In genomic region chr8:108387160-108387912, GRCm38 (mm10) we compare ENCODE assay signal across 8 mouse cellular contexts.
DNase-seq lines count a peak whose midpoint lies in the region; ATAC-seq lines count a peak whose summit lies in the region.

No protein-coding gene starts in this region.

- no peaks in the 10 kb centered on the region for H3K27me3 ChIP-seq in embryonic facial prominence, embryonic 11.5 days (ENCODE audit: control insufficient read depth, insufficient read depth, low read length)
- H3K27me3 ChIP-seq in heart, embryonic 12.5 days (replicated peaks): no peaks in the 10 kb centered on the region

- no peak overlapping the region for H3K4me3 ChIP-seq in embryonic facial prominence, embryonic 11.5 days (ENCODE audit: low read depth, low read length)
- H3K4me3 ChIP-seq in heart, embryonic 12.5 days: no peak overlapping the region

- H3K4me2 ChIP-seq in embryonic facial prominence, embryonic 11.5 days (ENCODE audit: low read depth, low read length): no peak overlapping the region
- peak overlapping the region; percentile 21 for H3K4me2 ChIP-seq in heart, embryonic 12.5 days

- 30% methylated on average over 22 of the region's 22 CpGs for WGBS in embryonic facial prominence, embryonic 11.5 days
- 45% methylated on average over 22 of the region's 22 CpGs for WGBS in heart, embryonic 12.5 days

- no peaks in the 10 kb centered on the region for H3K9me3 ChIP-seq in embryonic facial prominence, embryonic 11.5 days (replicated peaks; ENCODE audit: control insufficient read depth, low read length)
- no peaks in the 10 kb centered on the region for H3K9me3 ChIP-seq in heart, embryonic 12.5 days (replicated peaks)

- no peak overlapping the region for H3K9ac ChIP-seq in embryonic facial prominence, embryonic 11.5 days (replicated peaks; ENCODE audit: low read length)
- H3K9ac ChIP-seq in heart, embryonic 12.5 days: no peak overlapping the region

- peak; percentile 52 to 64 for DNase-seq in right cerebral cortex, postnatal 10 days (ENCODE audit: low spot score in 2 of 2)
- DNase-seq in right cerebral cortex, postnatal 14 days: no peak
- DNase-seq in embryonic facial prominence, embryonic 11.5 days (ENCODE audit: low spot score): no peak
- DNase-seq in kidney, postnatal 10 days: peak; percentile 44
- peak; percentile 66 for DNase-seq in lung, postnatal 36 days
- DNase-seq in B cell, adult 2 months: no peak
- no peak for DNase-seq in right cerebral cortex, adult 18-20 months

- H3K27ac ChIP-seq in embryonic facial prominence, embryonic 11.5 days (replicated peaks; ENCODE audit: low read depth, low read length): no peak overlapping the region
- no peak overlapping the region for H3K27ac ChIP-seq in heart, embryonic 12.5 days (ENCODE audit: poor library complexity, severe bottlenecking)

- no peaks in the 10 kb centered on the region for H3K36me3 ChIP-seq in embryonic facial prominence, embryonic 11.5 days (replicated peaks; ENCODE audit: control insufficient read depth, insufficient read depth, low read depth, low read length)
- H3K36me3 ChIP-seq in heart, embryonic 12.5 days: no peaks in the 10 kb centered on the region

- 0 out of 2 replicates have a peak, but pooled peaks have one; percentile 23 for ATAC-seq in embryonic facial prominence, embryonic 11.5 days (replicated peaks; ENCODE audit: insufficient number of reproducible peaks, low FRiP score, low TSS enrichment, low read depth)
- no peak for ATAC-seq in heart, embryonic 12.5 days (ENCODE audit: insufficient number of reproducible peaks, low FRiP score)

- peaks cover 5% of the 10 kb centered on the region; the same call in 1 of the 2 replicates for H3K4me1 ChIP-seq in embryonic facial prominence, embryonic 11.5 days (ENCODE audit: control insufficient read depth, insufficient read depth, low read length)
- 0 out of 2 replicates have a peak, but pooled peaks cover 3% of the 10 kb centered on the region for H3K4me1 ChIP-seq in heart, embryonic 12.5 days (replicated peaks)

Comparison
In these comparisons a context has a peak if more than half of its experiments do, and no peak if none do; other contexts are left out.
1. DNase-seq: peak in right cerebral cortex, postnatal 10 days (2 of 2), kidney, postnatal 10 days (single experiment) and lung, postnatal 36 days (single experiment); none in right cerebral cortex, postnatal 14 days (single experiment), embryonic facial prominence, embryonic 11.5 days (single experiment), B cell, adult 2 months (0 of 2) and right cerebral cortex, adult 18-20 months (single experiment).